Mouse (Mus musculus): ENCODE data around the gene Pde4b. TPM values are rescaled to one million over a fixed set of nuclear protein-coding genes. Genes with fewer than 3 reads are reported as not detected.
A peak's percentile ranks its signal among the peaks of the same experiment; 100 is the strongest.
"Not testable (repeated sequence)": the region's sequence is repeated elsewhere in the genome, so short reads cannot be mapped to it uniquely, and the experiment has no call there.

Gene Pde4b
- 10 to 100 TPM; 59.9 to 62.5 TPM for total RNA-seq (2021)
- long read RNA-seq, experiment 1, transcript Pde4b-203 (10 exons, 2,756 nt) = major isoform, 56 of 88 reads
- long read RNA-seq, experiment 1, partial matches to known transcripts = 7 of 88 reads
- long read RNA-seq, experiment 1, other reads (novel, unspliced or antisense) = 25 of 88 reads
- long read RNA-seq, experiment 2, transcript Pde4b-203 (10 exons, 2,756 nt) = major isoform, 32 of 58 reads
- long read RNA-seq, experiment 2, partial matches to known transcripts = 3 of 58 reads
- long read RNA-seq, experiment 2, other reads (novel, unspliced or antisense) = 23 of 58 reads

DNA sequence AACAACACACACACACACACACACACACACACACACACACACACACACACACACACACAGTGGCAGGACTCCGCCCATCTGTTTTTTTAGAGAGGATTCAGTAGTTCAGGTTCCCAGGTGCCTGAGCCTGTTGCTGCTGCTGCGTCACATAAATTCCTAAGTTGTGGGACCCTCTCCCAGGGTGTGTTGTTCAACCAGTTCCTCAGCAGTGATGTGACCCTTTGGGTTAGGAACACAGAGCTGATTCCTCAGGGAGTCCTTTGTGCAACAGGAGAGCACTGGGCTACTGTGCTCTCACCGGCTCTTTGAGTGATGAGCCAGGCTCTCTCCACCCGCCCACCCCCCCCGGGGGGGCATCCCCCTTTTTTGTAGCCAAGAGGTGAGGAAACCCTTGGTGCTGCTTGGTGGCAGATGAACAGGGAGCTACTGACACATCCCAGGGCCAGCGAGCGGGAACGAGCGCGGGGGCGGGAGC, at the start of gene Pde4b:
TSS of gene Pde4b (plus strand) at position 453 of the 475 bp plus-strand sequence.
- DNase-seq = no peak
- peak within 1 kb of the TSS; percentile 49 for H3K4me3 ChIP-seq
- intact Hi-C loops (cut with DNase I) = no loop called here
- TF ChIP-seq CTCF (IDR thresholded peaks at IDR 0.05) = no peak
- H3K27ac ChIP-seq = no peak within 1 kb of the TSS

DNA sequence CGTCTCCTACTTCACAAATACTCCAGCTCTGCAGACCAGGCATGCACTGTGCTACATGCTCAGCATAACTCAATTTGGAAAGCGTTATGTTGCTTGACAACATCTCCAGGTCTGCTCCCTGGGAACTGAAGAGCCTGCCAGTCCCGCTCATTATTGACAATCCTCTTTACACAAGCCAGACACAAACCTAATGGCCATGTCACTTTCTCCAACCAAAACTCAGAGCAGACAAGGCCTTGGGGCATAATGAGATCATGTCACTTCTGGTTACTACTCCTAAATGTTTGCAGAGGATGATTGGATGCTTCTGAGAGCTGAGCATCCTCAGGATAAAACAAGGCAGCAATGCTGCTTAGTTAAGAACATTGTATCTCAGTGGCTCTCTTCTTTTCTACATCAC, 47.2 kb upstream of the Pde4b start:
- H3K4me3 ChIP-seq = no peak overlapping the region
- no peak overlapping the region for H3K27ac ChIP-seq
- no peak for TF ChIP-seq CTCF (IDR thresholded peaks at IDR 0.05)
- DNase-seq = no peak
- intact Hi-C loops (cut with DNase I) = no loop called here

DNA sequence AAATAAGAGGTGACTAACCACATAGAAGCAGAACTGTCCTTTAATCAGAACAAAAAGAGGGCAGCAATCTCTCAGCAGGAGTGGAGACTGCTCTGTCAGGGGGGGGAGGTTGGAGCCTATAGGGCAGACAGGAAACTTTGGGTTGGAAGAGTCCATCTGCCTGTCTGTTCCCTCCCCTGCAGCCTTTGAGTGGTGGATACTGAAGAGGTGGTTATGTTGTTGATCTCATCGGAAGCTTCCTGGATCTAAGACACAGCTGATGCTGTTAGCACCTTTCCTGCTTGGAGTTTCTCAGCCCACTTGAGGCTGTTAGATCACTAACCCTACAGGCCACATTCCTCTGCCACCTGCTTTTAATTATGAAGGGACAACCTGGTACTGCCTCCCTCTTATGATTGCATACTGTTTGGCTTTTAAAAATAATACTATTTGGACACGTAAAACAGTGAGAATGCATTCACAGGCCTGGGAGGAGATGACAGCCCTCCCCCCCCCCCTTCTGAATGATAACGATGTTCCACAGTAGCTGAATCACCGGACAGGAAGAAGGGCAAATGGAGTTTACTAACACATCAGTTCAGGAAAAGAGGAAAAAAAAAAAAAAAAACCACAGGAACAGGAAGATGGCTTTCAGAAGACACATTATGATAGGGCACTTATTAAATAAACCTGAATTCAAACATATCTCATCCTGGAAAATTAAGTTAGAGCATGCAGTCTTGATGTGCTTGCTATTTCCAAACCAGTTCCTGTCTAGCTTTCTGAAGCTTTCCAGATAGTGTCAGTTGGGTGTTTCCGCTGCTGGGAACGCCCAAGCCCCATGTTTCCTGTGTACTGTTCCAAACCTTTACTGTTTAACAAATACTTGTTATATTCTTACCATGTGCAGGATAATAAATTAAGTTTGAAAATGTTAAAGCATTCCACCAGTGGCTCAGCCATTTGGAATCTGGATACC, 41.9 kb upstream of the Pde4b start:
- no peak for TF ChIP-seq CTCF (IDR thresholded peaks at IDR 0.05)
- H3K27ac ChIP-seq = peak overlapping the region; percentile 38; the same call in 1 of the 2 replicates
- no peak for DNase-seq
- H3K4me3 ChIP-seq = no peak overlapping the region
- intact Hi-C loops (cut with DNase I) = no loop called here

DNA sequence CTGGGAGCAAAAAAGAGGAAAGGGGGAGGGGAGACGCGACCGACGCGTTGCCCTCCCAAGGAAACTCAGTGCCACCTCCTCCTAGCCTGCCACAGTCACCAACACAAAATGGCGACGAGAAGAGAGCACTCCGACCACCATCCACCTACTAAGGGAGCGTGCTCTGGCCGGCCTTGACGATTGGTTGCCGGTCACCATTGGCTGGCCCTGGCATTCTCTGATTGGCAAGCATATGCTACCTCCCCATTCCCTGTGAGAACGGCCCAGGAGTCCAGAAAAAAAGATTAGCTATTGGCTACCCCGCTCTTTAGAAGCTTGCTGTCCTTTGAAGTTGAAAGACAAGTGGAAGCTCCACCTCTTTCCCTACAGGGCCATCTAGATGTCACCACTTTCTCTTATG, 38.0 kb upstream of the Pde4b start:
- H3K27ac ChIP-seq; H3K4me3 ChIP-seq; DNase-seq; intact Hi-C loops (cut with DNase I): not testable (repeated sequence)

DNA sequence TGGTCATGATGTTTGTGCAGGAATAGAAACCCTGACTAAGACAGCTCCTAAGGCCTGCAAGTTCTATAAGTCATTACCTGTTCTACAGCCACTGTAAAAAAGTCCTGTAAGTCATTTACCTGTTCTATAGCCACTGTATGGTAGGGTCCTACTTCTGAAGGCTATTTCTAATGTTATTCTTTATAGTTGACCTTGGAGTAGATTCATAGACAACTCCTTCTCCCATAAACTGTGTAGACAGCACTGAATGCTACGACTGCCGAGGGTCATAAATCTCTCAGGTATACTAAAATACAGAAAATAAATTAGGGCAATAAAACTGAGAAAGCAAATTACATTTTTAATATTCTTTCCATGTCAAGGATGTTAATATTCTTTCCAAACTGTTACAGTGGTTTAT, 26.0 kb upstream of the Pde4b start:
- intact Hi-C loops (cut with DNase I) = no loop called here
- H3K27ac ChIP-seq = no peak overlapping the region
- H3K4me3 ChIP-seq = no peak overlapping the region
- no peak for DNase-seq
- no peak for TF ChIP-seq CTCF (IDR thresholded peaks at IDR 0.05)

DNA sequence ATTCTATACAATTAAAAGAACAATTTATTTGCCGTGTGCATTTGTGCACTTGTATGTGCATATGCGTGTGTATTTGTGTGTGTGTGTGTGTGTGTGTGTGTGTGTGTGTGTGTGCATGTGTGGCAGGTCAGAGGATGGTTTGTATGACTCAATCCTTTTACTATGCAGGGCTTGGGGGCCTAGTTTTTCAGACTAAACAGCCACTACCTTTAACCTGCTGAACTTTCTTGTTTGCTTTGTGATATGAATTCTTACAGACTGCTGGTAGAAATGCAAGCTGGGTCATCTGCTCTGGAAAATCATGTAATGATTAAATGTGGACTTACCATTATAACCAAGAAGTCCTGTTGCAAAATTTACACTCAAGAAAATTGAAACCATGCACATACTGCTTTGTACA, 18.0 kb upstream of the Pde4b start:
- intact Hi-C loops (cut with DNase I) = no loop called here
- no peak overlapping the region for H3K27ac ChIP-seq
- no peak for DNase-seq
- no peak overlapping the region for H3K4me3 ChIP-seq
- TF ChIP-seq CTCF (IDR thresholded peaks at IDR 0.05) = no peak

DNA sequence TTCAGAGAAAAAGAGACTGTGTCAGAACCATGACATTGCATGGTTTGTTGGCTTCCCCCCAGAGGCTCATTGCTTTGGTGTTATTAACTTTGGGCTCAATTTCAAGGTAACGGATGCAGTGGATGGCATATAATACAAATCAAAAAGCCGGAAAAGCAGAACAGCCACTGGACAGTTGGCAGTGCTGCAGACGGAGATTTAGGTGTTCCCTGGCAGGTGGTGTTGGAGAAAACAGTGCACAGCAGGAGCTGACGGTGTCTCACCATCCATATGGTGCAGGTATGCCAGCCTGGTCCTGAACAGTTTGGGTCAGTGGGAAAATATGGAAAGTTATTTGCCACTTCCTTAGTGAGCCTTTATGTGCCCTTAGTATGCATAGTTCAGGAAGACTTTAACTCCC, 1.0 kb upstream of the Pde4b start:
- no peak overlapping the region for H3K4me3 ChIP-seq
- H3K27ac ChIP-seq = no peak overlapping the region
- DNase-seq = no peak
- TF ChIP-seq CTCF (IDR thresholded peaks at IDR 0.05) = no peak
- intact Hi-C loops (cut with DNase I) = no loop called here

DNA sequence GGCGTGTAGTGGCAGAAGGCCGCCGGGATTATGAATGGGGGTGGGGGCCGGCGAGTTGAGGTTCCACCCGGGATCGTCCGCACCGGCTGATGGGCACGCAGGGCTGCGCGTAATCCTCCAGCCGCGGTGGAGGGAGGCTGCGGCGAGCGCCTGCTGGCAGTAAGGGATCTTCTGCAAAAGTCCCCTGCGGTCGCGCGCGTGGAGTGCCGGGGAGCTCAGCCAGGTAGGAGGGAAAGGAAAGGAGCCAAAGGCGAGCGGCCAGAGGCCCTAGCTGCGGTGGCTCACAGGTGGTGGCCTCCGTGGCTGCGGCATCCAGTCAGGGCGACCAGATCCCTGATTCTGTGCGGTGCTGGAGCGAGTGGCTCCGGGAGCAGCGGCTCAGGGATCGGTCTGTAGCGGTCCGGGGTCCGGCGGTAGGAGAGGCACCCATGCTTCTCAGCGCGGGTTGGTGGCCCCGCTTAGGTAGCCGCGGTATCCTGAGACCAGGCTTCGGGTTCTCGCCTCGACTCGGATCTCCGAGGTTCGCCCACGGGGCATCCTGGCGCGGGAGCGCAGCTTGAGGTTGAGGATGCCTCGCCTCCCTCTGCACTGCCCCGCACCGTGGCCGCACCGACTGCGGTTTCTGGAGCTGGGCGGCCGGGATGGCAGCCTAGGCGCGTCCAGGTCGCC, 357 bp downstream of the Pde4b start:
- TF ChIP-seq CTCF (IDR thresholded peaks at IDR 0.05) = no peak
- H3K4me3 ChIP-seq = peak overlapping the region; percentile 49
- no peak overlapping the region for H3K27ac ChIP-seq
- peak; percentile 11 for DNase-seq
- intact Hi-C loops (cut with DNase I) = no loop called here

DNA sequence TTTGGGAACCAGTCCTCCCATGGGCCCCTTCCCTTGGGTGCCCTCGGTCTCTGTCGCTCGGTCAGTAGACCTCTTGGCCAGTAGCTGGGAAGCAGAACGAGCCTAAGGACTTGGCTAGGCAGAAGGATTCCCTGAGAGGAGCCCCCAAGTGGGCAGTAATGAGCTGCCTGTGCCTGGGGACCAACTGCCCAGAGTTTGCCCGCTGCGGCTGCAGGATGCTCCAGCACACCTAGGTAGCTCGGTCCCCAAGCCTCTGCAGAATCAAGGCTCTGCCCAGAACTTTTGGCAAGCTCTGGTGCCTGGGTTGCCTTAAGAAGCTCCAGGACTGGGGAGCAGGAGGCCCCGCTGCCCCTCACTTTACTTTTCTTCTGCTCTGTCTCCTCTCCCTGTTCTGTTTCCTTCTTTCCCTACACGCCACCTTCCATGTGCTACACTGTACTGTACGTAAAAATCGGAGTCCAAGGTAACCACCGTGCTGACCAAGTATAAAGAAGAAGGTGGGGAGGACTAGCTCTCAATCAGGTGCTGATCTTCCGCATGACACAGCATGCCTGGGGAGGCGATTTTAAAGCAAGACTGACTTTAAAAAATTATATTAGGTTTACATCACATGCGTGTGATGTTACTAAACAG, 1.0 kb downstream of the Pde4b start:
- Histone ChIP-seq H3K27ac (no peak overlapping the region), H3K4me3 (peak overlapping the region; percentile 49; the same call in 1 of the 2 replicates)
- intact Hi-C loops (cut with DNase I) = no loop called here
- no peak for TF ChIP-seq CTCF (IDR thresholded peaks at IDR 0.05)
- DNase-seq = no peak

DNA sequence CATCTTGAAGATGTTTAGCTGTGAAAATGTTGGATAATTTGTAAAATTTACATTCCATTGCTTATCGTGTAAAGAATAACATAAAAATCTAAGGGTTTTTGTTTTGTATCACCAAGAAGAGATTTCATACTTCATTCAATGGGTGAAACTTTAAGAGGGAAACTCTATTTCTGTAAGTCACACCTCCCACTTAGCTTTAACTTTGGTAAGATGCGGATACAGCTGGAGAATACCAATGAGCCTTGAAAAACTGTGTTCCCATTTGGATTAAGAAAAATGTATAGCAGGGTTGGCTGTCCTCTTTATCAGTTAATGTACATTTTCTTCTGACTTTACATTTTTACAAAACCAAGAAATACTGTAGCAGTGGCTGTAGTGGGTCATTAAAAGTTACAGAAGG, 8.5 kb downstream of the Pde4b start:
- intact Hi-C loops (cut with DNase I) = no loop called here
- Histone ChIP-seq H3K4me3 (no peak overlapping the region), H3K27ac (no peak overlapping the region)
- no peak for TF ChIP-seq CTCF (IDR thresholded peaks at IDR 0.05)
- no peak for DNase-seq

DNA sequence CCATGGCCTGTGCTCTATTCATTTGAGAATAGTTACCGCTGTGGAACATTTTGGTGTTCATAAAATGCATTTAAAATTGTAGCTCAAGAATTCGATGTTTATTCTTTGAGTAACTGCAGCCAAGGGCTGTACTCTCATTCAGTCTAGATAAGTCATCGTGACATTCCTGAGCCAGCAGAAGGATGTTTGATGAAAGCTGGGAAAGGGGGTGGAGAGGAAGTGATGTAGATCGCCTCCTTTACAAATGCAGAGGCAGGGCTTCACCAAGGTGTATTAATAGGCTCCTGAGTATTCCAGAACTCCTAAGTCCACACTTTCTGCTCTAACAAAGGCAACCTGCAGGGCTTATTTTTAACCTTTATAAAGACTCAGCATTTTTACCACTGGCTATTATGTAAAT, 14.9 kb downstream of the Pde4b start:
- no peak overlapping the region for H3K27ac ChIP-seq
- no peak for TF ChIP-seq CTCF (IDR thresholded peaks at IDR 0.05)
- H3K4me3 ChIP-seq = no peak overlapping the region
- intact Hi-C loops (cut with DNase I) = no loop called here
- DNase-seq = no peak

DNA sequence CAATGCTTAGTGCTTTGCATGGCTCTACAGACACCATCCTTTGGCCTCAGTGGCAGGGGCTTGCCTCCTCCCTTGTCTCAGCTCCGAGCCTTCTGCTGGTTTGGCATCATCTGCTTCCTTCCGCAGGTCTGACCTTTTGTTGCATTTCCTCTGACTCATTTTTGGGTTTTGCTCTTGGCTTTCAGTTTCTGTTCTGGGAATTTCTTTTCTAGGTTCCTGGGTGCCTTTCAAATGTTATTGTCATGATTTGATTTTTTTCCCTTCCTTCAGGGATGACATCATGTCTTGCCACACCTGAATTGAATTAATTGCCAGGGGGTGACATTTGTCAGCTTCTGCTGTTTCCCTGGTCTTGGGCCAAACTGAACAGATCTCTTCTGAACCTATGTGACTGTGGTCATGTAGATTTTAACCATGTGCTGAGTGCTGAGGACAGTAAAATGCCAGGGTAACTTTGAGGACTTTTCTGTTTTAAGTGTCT, 17.2 kb downstream of the Pde4b start:
- TF ChIP-seq CTCF (IDR thresholded peaks at IDR 0.05) = no peak
- DNase-seq = no peak
- Histone ChIP-seq H3K4me3 (no peak overlapping the region), H3K27ac (no peak overlapping the region)
- intact Hi-C loops (cut with DNase I) = no loop called here

All from gastrocnemius, adult 2 months (tissue).